ENCODE assay signal across 9 mouse cellular contexts in the genomic region with DNA sequence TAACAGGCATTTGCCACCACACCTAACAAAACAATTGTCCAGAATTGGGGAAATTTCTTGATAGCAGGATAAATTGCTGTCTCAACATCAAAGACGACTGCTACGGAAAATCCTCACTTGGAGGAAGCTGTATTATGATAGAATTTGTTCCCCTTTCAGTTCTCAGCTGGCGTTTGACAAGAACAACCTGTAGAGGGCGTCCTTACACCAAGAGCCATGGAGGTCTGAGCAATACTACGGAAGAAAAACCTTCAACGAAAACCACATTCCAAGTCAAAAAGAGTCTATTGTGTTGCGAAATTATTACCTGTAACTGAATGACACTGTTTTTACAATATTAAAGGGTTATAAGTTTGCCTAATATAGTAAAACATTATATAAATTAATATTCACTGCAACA. TPM values are rescaled to one million over a fixed set of nuclear protein-coding genes. Genes with fewer than 3 reads are reported as not detected.
DNase-seq lines count a peak whose midpoint lies in the region; ATAC-seq and TF ChIP-seq lines count a peak whose summit lies in the region.
"Had no signal": no experiment of that assay in that cellular context is flagged by ENCODE, and none has a peak within 500 bp of the region (broad histone marks: within the 10 kb centered on the region; RNA-seq: fewer than 3 reads in every experiment).

No protein-coding gene starts in this region.

- H3K4me3 ChIP-seq in spleen, adult 2 months (ENCODE audit: extremely low read depth, insufficient read depth, insufficient read length), result no peak overlapping the region
- H3K4me3 ChIP-seq in stomach, postnatal 0 days (ENCODE audit: low read depth, low read length), result no peak overlapping the region
- H3K4me3 ChIP-seq: embryonic facial prominence, embryonic 13.5 days had no signal

- ATAC-seq in common myeloid progenitor, adult 5-6 weeks (replicated peaks; ENCODE audit: low read depth, poor library complexity, severe bottlenecking), result peak; percentile 63
- ATAC-seq in stomach, postnatal 0 days (ENCODE audit: low FRiP score, low TSS enrichment), result no peak

- H3K36me3 ChIP-seq in spleen, adult 2 months (ENCODE audit: control insufficient read depth, insufficient read depth, low read length), result no peaks in the 10 kb centered on the region
- H3K36me3 ChIP-seq in stomach, postnatal 0 days (ENCODE audit: control insufficient read depth, insufficient read depth, low read length), result no peaks in the 10 kb centered on the region
- H3K36me3 ChIP-seq: embryonic facial prominence, embryonic 13.5 days had no signal

- TF ChIP-seq POLR2A in spleen, adult 2 months (IDR thresholded peaks at IDR 0.05; ENCODE audit: low read depth, low read length), result no peak

- intact Hi-C loops in heart, postnatal 25 days (cut with DNase I), result loop anchor here (5.0 kb wide), 2 partner anchors 55 to 225 kb away; a partner anchor contains a TSS
- intact Hi-C loops in left cerebral cortex, postnatal 25 days (cut with DNase I), result loop anchor here (2.0 kb wide), 2 partner anchors 53 to 225 kb away; a partner anchor contains a TSS

- no peak overlapping the region for H3K9ac ChIP-seq in stomach, postnatal 0 days (ENCODE audit: low read length)
- H3K9ac ChIP-seq: embryonic facial prominence, embryonic 13.5 days had no signal

- WGBS in spleen, adult 2 months, result 5% methylated on average over 7 of the region's 7 CpGs
- 19% methylated on average over 7 of the region's 7 CpGs for WGBS in stomach, postnatal 0 days

- peaks cover 3% of the 10 kb centered on the region; the same call in 1 of the 2 replicates for H3K4me1 ChIP-seq in spleen, adult 2 months (ENCODE audit: control insufficient read depth, insufficient read depth, insufficient read length)
- peaks cover 5% of the 10 kb centered on the region for H3K4me1 ChIP-seq in stomach, postnatal 0 days (replicated peaks; ENCODE audit: control insufficient read depth, insufficient read depth)

- no peak overlapping the region for H3K4me2 ChIP-seq in stomach, postnatal 0 days (replicated peaks; ENCODE audit: low read depth)

- H3K9me3 ChIP-seq in stomach, postnatal 0 days (ENCODE audit: control insufficient read depth, low read length), result no peaks in the 10 kb centered on the region
- H3K9me3 ChIP-seq: embryonic facial prominence, embryonic 13.5 days had no signal

- peaks cover 5% of the 10 kb centered on the region; the same call in 1 of the 2 replicates for H3K27me3 ChIP-seq in spleen, adult 2 months (ENCODE audit: control insufficient read depth, insufficient read depth, low read length)
- no peaks in the 10 kb centered on the region for H3K27me3 ChIP-seq in stomach, postnatal 0 days (ENCODE audit: control insufficient read depth, insufficient read depth, low read length)

- TF ChIP-seq CTCF in spleen, adult 2 months (IDR thresholded peaks at IDR 0.05; ENCODE audit: extremely low read depth, insufficient read depth, insufficient read length, insufficient replicate concordance), result no peak
- TF ChIP-seq CTCF in stomach, postnatal 0 days (IDR thresholded peaks at IDR 0.05; ENCODE audit: low read depth), result peak; percentile 79

- no peak overlapping the region for H3K27ac ChIP-seq in spleen, adult 2 months (ENCODE audit: insufficient read depth, low read length)
- H3K27ac ChIP-seq in stomach, postnatal 0 days (replicated peaks), result no peak overlapping the region
- H3K27ac ChIP-seq: embryonic facial prominence, embryonic 13.5 days had no signal

- no peak for TF ChIP-seq EP300 in stomach, postnatal 0 days (optimal IDR thresholded peaks at IDR 0.05)

- DNase-seq in heart, adult 8-10 months (ENCODE audit: low spot score), result peak; percentile 7
- no peak for DNase-seq in heart, postnatal 25 days (ENCODE audit: low spot score)
- peak; percentile 9 to 22 for DNase-seq in spleen, adult 2 months (ENCODE audit: low read depth in 1 of 2, low spot score in 2 of 2)
- DNase-seq in spleen, postnatal 4 days (ENCODE audit: low spot score in 2 of 2), result no peak
- DNase-seq in left cerebral cortex, postnatal 25 days (ENCODE audit: low spot score in 2 of 2), result peak; percentile 20 to 59
- peak; percentile 41 for DNase-seq in stomach, postnatal 0 days (ENCODE audit: low spot score)
- no peak for DNase-seq in gastrocnemius, postnatal 25 days

RNA-seq across cellular contexts. Expression of a gene that starts 2.0 kb away (rescaled TPM):
- 1 to 10 TPM; 2.2 to 5.2 (median 3.0) TPM for total RNA-seq in heart, adult 8-10 months (2022)
- total RNA-seq in heart, postnatal 25 days (2021), result 1 to 10 TPM; 2.7 to 2.9 TPM
- not detected in 2 replicates for polyA plus RNA-seq in spleen, adult 2 months (2012; rRNA removed)
- total RNA-seq in common myeloid progenitor, adult 5-6 weeks (2017), result not detected in 2 replicates
- total RNA-seq in left cerebral cortex, postnatal 25 days (2021), result 1 to 10 TPM; 1.7 to 1.9 TPM
- polyA plus RNA-seq in stomach, postnatal 0 days (2015; fragmentation: Nextera tagmentation; extraction: Ambion mirVana), result 0.79 and 0.94 TPM in 2 replicates
- 1 to 10 TPM; 1.6 to 6.2 TPM for total RNA-seq in gastrocnemius, postnatal 25 days (2021)

RNA-seq across cellular contexts. Expression of a gene that starts 52.7 kb away (rescaled TPM):
- 10 to 100 TPM; 10.6 to 13.1 (median 12.5) TPM for total RNA-seq in heart, adult 8-10 months (2022)
- total RNA-seq in heart, postnatal 25 days (2021), result 10 to 100 TPM; 11.8 to 12.3 TPM
- polyA plus RNA-seq in spleen, adult 2 months (2012; rRNA removed), result 4.9 and 7.0 TPM in 2 replicates
- 17.4 and 20.3 TPM in 2 replicates for total RNA-seq in common myeloid progenitor, adult 5-6 weeks (2017)
- 10 to 100 TPM; 35.0 to 37.6 TPM for total RNA-seq in left cerebral cortex, postnatal 25 days (2021)
- 1.7 TPM in 2 replicates for polyA plus RNA-seq in stomach, postnatal 0 days (2015; fragmentation: Nextera tagmentation; extraction: Ambion mirVana)
- total RNA-seq in gastrocnemius, postnatal 25 days (2021), result 1 to 10 TPM; 9.1 to 9.2 TPM

Comparison
In these comparisons a context has a peak if more than half of its experiments do, and no peak if none do; other contexts are left out.
1. DNase-seq: peak in heart, adult 8-10 months (single experiment), spleen, adult 2 months (2 of 2), left cerebral cortex, postnatal 25 days (2 of 2) and stomach, postnatal 0 days (single experiment); none in heart, postnatal 25 days (single experiment), spleen, postnatal 4 days (0 of 2) and gastrocnemius, postnatal 25 days (single experiment).